Mouse (Mus musculus) left cerebral cortex, postnatal 10 days (tissue): ENCODE data around the gene Ube2f. TPM values are rescaled to one million over a fixed set of nuclear protein-coding genes. Genes with fewer than 3 reads are reported as not detected.

Experiments
- DNase-seq, 2 experiments: peaks; one replicate each; pipeline ENCODE4 v3.0.0; 2021 to 2022; ENCODE audit warnings: low spot score in 2 of 2, mixed read lengths in 1 of 2; ENCODE audit errors: extremely low spot score in 1 of 2
- intact Hi-C: fragments of 180-260 bp; cut with DNase I; formaldehyde crosslinking; loops from one replicate; pipeline ENCODE4 v1.15.1; 2025
- total RNA-seq, 2 experiments: library from RNA; stranded (reverse); gene quantifications; 2 replicates each; pipeline ENCODE4 v1.2.3; 2021

Gene Ube2f
- total RNA-seq, 2 experiments from 2014 or later, result 47.5 to 50.0 TPM

GRCm38 (mm10) chr1:91227381-91228054, 22.6 kb upstream of the Ube2f start:
- intact Hi-C loops, result no loop called here
- no peak for DNase-seq

GRCm38 (mm10) chr1:91231142-91231541, 19.0 kb upstream of the Ube2f start:
- intact Hi-C loops, result no loop called here
- DNase-seq, result no peak

GRCm38 (mm10) chr1:91231896-91232295, 18.2 kb upstream of the Ube2f start:
- DNase-seq, result no peak
- intact Hi-C loops, result no loop called here

GRCm38 (mm10) chr1:91235395-91235794, 14.7 kb upstream of the Ube2f start:
- intact Hi-C loops, result no loop called here

GRCm38 (mm10) chr1:91237676-91238075, 12.4 kb upstream of the Ube2f start:
- DNase-seq, result no peak
- intact Hi-C loops, result no loop called here

More at GRCm38 (mm10) chr1:91235395-91235794, 14.7 kb upstream of the Ube2f start:
- no peak for DNase-seq

- intact Hi-C loops, result loop anchor here (1.0 kb wide), 1 partner anchor 60 kb away; the partner anchor contains the start of gene Ramp1
- DNase-seq, result peak; percentile 24 to 67
These were observed 11.0 kb upstream of the Ube2f start for GRCm38 (mm10) chr1:91239112-91239511.

- intact Hi-C loops, result loop anchor here (1.0 to 5.0 kb wide), 2 partner anchors 60 to 267 kb away; partner anchors contain the start of gene Ramp1
- no peak for DNase-seq
These were observed 10.3 kb upstream of the Ube2f start for GRCm38 (mm10) chr1:91239800-91240199.

- intact Hi-C loops, result loop anchor here (5.0 kb wide), 1 partner anchor 268 kb away; no protein-coding TSS in a partner anchor
These were observed 9.4 kb upstream of the Ube2f start for GRCm38 (mm10) chr1:91240685-91241084.

GRCm38 (mm10) chr1:91241249-91241648, 8.9 kb upstream of the Ube2f start:
- no peak for DNase-seq
- intact Hi-C loops, result loop anchor here (5.0 kb wide), 1 partner anchor 269 kb away; no protein-coding TSS in a partner anchor

More at GRCm38 (mm10) chr1:91240685-91241084, 9.4 kb upstream of the Ube2f start:
- DNase-seq, result no peak

GRCm38 (mm10) chr1:91248242-91248641, 1.9 kb upstream of the Ube2f start:
- no peak for DNase-seq
- intact Hi-C loops, result no loop called here

GRCm38 (mm10) chr1:91248970-91249369, 1.1 kb upstream of the Ube2f start:
- intact Hi-C loops, result no loop called here
- DNase-seq, result no peak

- intact Hi-C loops, result no loop called here
- DNase-seq, result peak; percentile 8 to 59
These were observed 477 bp downstream of the Ube2f start for GRCm38 (mm10) chr1:91250415-91251147.

- no peak for DNase-seq
- intact Hi-C loops, result no loop called here
These were observed 1.1 kb downstream of the Ube2f start for GRCm38 (mm10) chr1:91251148-91251650.

GRCm38 (mm10) chr1:91251927-91252326, 1.8 kb downstream of the Ube2f start:
- intact Hi-C loops, result no loop called here
- no peak for DNase-seq

GRCm38 (mm10) chr1:91257918-91258317, 7.8 kb downstream of the Ube2f start:
- intact Hi-C loops, result no loop called here
- no peak for DNase-seq

- no peak for DNase-seq
- intact Hi-C loops, result no loop called here
These were observed 9.7 kb downstream of the Ube2f start for GRCm38 (mm10) chr1:91259794-91260193.

GRCm38 (mm10) chr1:91262508-91262907, 12.4 kb downstream of the Ube2f start:
- intact Hi-C loops, result no loop called here
- DNase-seq, result no peak

- DNase-seq, result no peak
- intact Hi-C loops, result no loop called here
These were observed 22.2 kb downstream of the Ube2f start for GRCm38 (mm10) chr1:91272260-91272659.

GRCm38 (mm10) chr1:91276581-91276980, 26.5 kb downstream of the Ube2f start:
- DNase-seq, result no peak

GRCm38 (mm10) chr1:91277480-91277879, 27.4 kb downstream of the Ube2f start:
- intact Hi-C loops, result no loop called here
- DNase-seq, result no peak

More at GRCm38 (mm10) chr1:91276581-91276980, 26.5 kb downstream of the Ube2f start:
- intact Hi-C loops, result no loop called here
